Mouse (Mus musculus): ENCODE results near the gene Cyp4f13. TPM values are rescaled to one million over a fixed set of nuclear protein-coding genes. Genes with fewer than 3 reads are reported as not detected.
A peak's percentile ranks its signal among the peaks of the same experiment; 100 is the strongest.

Gene Cyp4f13
- polyA plus RNA-seq, 1 experiment from 2014 or later, result 8.5 TPM

DNA sequence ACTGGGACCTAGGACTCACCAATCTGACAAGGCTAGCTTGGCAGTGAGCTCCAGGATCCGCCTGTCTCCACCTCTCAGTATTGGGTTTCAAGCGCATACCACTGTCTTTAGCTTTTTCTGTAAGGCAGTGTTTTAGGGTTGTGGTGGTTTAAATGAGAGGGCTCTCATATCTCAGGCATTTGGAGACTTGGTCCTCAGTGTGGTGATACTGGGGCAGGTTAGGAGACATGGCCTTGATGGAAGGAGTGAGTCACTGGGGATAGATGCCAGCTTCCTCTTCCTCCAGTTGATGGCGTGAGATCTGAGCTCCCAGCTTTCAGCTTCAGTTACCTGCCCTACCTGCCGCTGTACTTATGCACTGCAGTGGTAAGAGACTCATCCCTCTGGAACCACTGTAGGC is 7.4 kb downstream of the Cyp4f13 start:
- Histone ChIP-seq H3K27ac (ENCODE audit: low read depth) (no peak overlapping the region), H3K27me3 (ENCODE audit: insufficient read depth, low read length) (no peaks in the 10 kb centered on the region), H3K4me1 (ENCODE audit: insufficient read depth) (no peaks in the 10 kb centered on the region), H3K4me2 (no peak overlapping the region), H3K9me3 (ENCODE audit: low read depth, low read length) (no peaks in the 10 kb centered on the region), H3K9ac (no peak overlapping the region), H3K36me3 (ENCODE audit: insufficient read depth) (no peaks in the 10 kb centered on the region), H3K4me3 (ENCODE audit: low read depth, low read length) (no peak overlapping the region)
- WGBS, result 70% methylated on average over 4 of the region's 4 CpGs
- TF ChIP-seq CTCF (IDR thresholded peaks at IDR 0.05; ENCODE audit: low read depth), result no peak
- DNase-seq (no peak), ATAC-seq (ENCODE audit: insufficient read depth) (no peak)

DNA sequence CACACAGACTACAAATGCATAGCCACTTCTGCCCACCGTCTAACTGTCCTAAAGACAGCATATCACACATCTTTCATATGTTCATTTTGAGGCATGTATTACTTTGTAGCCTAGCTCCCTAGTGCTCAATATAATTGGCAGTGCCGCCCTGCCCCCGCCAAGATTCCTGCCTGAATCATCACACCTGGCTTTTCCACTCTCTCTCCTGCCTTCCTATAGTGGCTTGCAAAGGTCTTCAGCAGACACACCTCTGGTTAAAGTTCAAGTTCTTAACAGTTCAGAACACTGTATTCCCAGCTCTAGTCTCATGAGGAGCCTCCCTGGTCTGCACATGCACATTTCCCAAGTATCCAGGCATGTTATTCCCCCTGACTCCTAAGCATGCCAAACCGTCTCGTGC is 19.4 kb downstream of the Cyp4f13 start:
- TF ChIP-seq CTCF (IDR thresholded peaks at IDR 0.05; ENCODE audit: low read depth), result no peak
- no peak overlapping the region for H3K4me2 ChIP-seq
- H3K4me1 ChIP-seq (ENCODE audit: insufficient read depth), result no peaks in the 10 kb centered on the region

DNA sequence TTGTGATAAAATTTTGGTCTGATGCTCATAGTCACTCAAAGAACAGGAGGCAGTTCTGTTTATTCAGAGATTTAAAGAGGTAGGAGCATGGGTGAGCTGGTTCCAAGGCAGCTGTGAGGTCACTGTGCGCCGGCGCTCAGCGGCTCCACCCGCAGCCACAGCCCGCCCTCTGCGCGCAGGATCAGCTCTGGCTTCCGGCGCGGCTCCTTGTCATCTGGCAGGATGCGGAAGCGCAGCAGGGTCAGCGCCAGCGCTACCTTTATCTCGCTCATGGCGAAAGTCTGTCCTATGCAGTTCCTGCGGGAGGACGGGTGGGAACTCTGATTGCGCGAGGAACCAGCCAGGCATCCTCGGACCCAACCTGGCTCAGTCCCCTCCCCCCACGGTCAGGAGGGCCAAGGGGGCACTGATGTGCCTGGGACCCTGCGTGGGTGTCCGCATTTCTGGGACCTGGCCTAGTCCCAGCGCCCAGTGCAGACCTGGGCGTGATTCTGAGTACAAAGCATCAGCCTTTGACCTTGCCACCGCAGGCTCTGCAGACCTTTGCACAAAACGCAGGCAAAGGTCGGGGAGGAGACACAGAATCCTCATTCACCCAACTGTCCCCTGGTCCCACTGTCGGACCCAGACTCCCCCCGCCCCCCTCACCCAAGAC is 22.4 kb downstream of the Cyp4f13 start:
- peak overlapping the region; percentile 58 for H3K9ac ChIP-seq
- H3K36me3 ChIP-seq (ENCODE audit: insufficient read depth), result no peaks in the 10 kb centered on the region
- H3K4me3 ChIP-seq (ENCODE audit: low read depth, low read length), result peak overlapping the region; percentile 45
- peak overlapping the region; percentile 30; the same call in 1 of the 2 replicates for H3K27ac ChIP-seq (ENCODE audit: low read depth)
- 0 out of 2 replicates have a peak, but pooled peaks have one; percentile 5 for TF ChIP-seq CTCF (IDR thresholded peaks at IDR 0.05; ENCODE audit: low read depth)
- H3K4me1 ChIP-seq (ENCODE audit: insufficient read depth), result no peaks in the 10 kb centered on the region
- H3K27me3 ChIP-seq (ENCODE audit: insufficient read depth, low read length), result no peaks in the 10 kb centered on the region
- 15% methylated on average over 32 of the region's 32 CpGs for WGBS
- ATAC-seq (ENCODE audit: insufficient read depth) (peak; percentile 96), DNase-seq (peak; percentile 89)
- no peaks in the 10 kb centered on the region for H3K9me3 ChIP-seq (ENCODE audit: low read depth, low read length)
- peak overlapping the region; percentile 81 for H3K4me2 ChIP-seq

More for the DNA sequence above, 19.4 kb downstream of the Cyp4f13 start:
- ATAC-seq (ENCODE audit: insufficient read depth), result no peak
- no peaks in the 10 kb centered on the region for H3K9me3 ChIP-seq (ENCODE audit: low read depth, low read length)
- no peak overlapping the region for H3K9ac ChIP-seq
- no peak for DNase-seq
- WGBS, result 72% methylated on average over 5 of the region's 5 CpGs
- H3K27me3 ChIP-seq (ENCODE audit: insufficient read depth, low read length), result no peaks in the 10 kb centered on the region
- H3K36me3 ChIP-seq (ENCODE audit: insufficient read depth), result no peaks in the 10 kb centered on the region
- no peak overlapping the region for H3K27ac ChIP-seq (ENCODE audit: low read depth)
- H3K4me3 ChIP-seq (ENCODE audit: low read depth, low read length), result no peak overlapping the region

DNA sequence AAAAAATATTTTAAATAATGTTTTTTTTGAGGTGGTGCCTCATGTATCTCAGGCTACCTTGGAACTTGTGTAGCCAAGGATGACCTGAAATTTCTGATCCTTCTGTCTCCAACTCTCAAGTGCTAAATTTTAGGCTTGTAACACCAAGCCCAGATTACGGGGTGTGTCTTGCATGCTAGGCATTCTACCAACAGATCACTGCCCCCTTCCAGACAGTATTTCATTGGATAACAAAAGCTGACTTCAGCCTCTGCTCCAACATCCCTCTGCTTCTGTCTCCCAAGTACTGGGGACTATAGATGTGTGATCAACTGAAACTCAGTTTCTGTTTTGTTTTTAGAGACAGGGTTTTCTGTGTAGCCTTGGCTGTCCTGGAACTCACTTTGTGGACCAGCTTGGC is 23.5 kb downstream of the Cyp4f13 start:
- ATAC-seq (ENCODE audit: insufficient read depth), result no peak
- 88% methylated on average over 1 of the region's 1 CpGs for WGBS
- Histone ChIP-seq H3K9ac (no peak overlapping the region), H3K4me2 (no peak overlapping the region), H3K27me3 (ENCODE audit: insufficient read depth, low read length) (no peaks in the 10 kb centered on the region), H3K4me1 (ENCODE audit: insufficient read depth) (no peaks in the 10 kb centered on the region), H3K36me3 (ENCODE audit: insufficient read depth) (no peaks in the 10 kb centered on the region), H3K9me3 (ENCODE audit: low read depth, low read length) (no peaks in the 10 kb centered on the region), H3K4me3 (ENCODE audit: low read depth, low read length) (no peak overlapping the region), H3K27ac (ENCODE audit: low read depth) (no peak overlapping the region)
- no peak for DNase-seq
- no peak for TF ChIP-seq CTCF (IDR thresholded peaks at IDR 0.05; ENCODE audit: low read depth)

DNA sequence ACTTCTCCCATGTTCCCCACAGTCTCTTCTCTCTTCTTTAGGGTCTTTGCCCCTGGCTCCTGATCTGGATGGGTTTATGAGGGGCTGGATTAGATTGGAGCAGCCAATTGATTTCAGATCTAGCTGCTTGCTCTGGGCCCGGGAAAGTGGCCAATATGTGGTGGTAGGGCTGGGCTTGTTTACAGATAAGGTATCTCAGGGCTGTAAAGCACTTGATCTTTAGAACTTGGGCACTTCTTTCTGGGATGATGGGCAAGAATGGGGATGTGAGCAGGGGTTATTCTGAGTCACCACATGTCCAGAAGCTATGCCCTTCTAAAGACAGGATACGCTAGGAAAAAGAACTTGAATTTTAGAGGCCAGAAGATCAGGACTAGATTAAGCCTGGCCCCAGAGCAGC is 28.1 kb downstream of the Cyp4f13 start:
- 58% methylated on average over 2 of the region's 2 CpGs for WGBS
- H3K4me3 ChIP-seq (ENCODE audit: low read depth, low read length), result no peak overlapping the region
- H3K9ac ChIP-seq, result no peak overlapping the region
- H3K27ac ChIP-seq (ENCODE audit: low read depth), result no peak overlapping the region
- H3K9me3 ChIP-seq (ENCODE audit: low read depth, low read length), result no peaks in the 10 kb centered on the region
- H3K36me3 ChIP-seq (ENCODE audit: insufficient read depth), result no peaks in the 10 kb centered on the region
- H3K27me3 ChIP-seq (ENCODE audit: insufficient read depth, low read length), result no peaks in the 10 kb centered on the region
- DNase-seq (no peak), ATAC-seq (ENCODE audit: insufficient read depth) (no peak)
- H3K4me2 ChIP-seq, result no peak overlapping the region
- no peak for TF ChIP-seq CTCF (IDR thresholded peaks at IDR 0.05; ENCODE audit: low read depth)
- no peaks in the 10 kb centered on the region for H3K4me1 ChIP-seq (ENCODE audit: insufficient read depth)

DNA sequence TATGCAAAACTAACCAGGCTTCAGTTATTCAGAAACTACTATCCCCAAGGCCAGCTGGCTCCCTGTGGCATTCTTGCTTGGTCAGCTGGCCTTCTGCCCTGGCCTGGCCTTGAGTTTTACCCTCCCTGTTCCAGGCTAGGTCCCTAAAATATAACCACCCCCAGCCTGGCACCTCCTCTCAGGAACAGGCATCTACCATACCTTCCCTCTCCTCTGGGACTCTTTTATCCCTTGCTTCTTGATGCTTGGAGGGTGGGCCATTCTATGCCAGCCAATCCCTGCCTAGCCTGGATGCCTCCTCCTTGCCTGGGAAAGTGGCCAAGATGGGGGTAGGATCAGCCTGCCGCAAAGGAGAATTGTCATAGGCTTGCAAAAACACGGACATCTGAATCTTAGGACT is 30.1 kb downstream of the Cyp4f13 start, which contains the start of gene Cyp4f14:
Gene Cyp4f14 (minus strand): TSS at position 212 of the 400 bp plus-strand sequence.
- Histone ChIP-seq H3K27ac (ENCODE audit: low read depth) (no peak within 1 kb of the TSS), H3K9me3 (ENCODE audit: low read depth, low read length) (no peaks in the 10 kb centered on the region), H3K4me1 (ENCODE audit: insufficient read depth) (no peaks in the 10 kb centered on the region), H3K4me3 (ENCODE audit: low read depth, low read length) (no peak within 1 kb of the TSS), H3K4me2 (no peak within 1 kb of the TSS), H3K27me3 (ENCODE audit: insufficient read depth, low read length) (no peaks in the 10 kb centered on the region), H3K36me3 (ENCODE audit: insufficient read depth) (no peaks in the 10 kb centered on the region), H3K9ac (no peak within 1 kb of the TSS)
- WGBS, result 63% methylated on average over 2 of the region's 2 CpGs
- DNase-seq (peak; percentile 3), ATAC-seq (ENCODE audit: insufficient read depth) (no peak)
- no peak for TF ChIP-seq CTCF (IDR thresholded peaks at IDR 0.05; ENCODE audit: low read depth)

DNA sequence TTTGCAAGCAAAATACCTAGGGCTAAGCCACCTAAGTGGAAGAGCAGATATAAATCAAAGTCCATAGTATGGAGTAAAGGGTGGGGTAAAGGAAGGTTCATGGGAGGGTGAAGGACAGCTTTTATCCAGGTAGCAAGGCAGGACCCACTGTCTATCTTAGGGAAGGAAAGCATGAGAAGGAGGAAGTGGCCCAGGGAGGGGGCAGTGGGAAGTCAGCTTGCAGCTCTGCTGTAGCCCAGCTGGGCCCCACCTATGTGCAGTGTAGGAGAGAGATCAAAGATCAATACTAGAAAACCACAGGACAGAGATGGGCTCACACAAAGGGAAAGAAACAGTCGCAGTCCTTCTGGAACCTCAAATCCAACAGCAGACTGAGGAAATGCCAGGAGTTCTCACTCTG is 31.1 kb downstream of the Cyp4f13 start:
- WGBS, result 65% methylated on average over 1 of the region's 1 CpGs
- Histone ChIP-seq H3K4me2 (no peak overlapping the region), H3K36me3 (ENCODE audit: insufficient read depth) (no peaks in the 10 kb centered on the region), H3K9ac (no peak overlapping the region), H3K9me3 (ENCODE audit: low read depth, low read length) (no peaks in the 10 kb centered on the region), H3K4me1 (ENCODE audit: insufficient read depth) (no peaks in the 10 kb centered on the region), H3K4me3 (ENCODE audit: low read depth, low read length) (no peak overlapping the region), H3K27me3 (ENCODE audit: insufficient read depth, low read length) (no peaks in the 10 kb centered on the region), H3K27ac (ENCODE audit: low read depth) (no peak overlapping the region)
- no peak for TF ChIP-seq CTCF (IDR thresholded peaks at IDR 0.05; ENCODE audit: low read depth)
- ATAC-seq (ENCODE audit: insufficient read depth) (no peak), DNase-seq (no peak)
